Mouse (Mus musculus): ENCODE data around the gene Gpr152.
"Not testable (repeated sequence)": the region's sequence is repeated elsewhere in the genome, so short reads cannot be mapped to it uniquely, and the experiment has no call there.

The Gpr152 gene

GRCm38 (mm10) chr19:4131075-4131474 lies 8.5 kb upstream of the Gpr152 start:
- DNase-seq = no peak

DNA sequence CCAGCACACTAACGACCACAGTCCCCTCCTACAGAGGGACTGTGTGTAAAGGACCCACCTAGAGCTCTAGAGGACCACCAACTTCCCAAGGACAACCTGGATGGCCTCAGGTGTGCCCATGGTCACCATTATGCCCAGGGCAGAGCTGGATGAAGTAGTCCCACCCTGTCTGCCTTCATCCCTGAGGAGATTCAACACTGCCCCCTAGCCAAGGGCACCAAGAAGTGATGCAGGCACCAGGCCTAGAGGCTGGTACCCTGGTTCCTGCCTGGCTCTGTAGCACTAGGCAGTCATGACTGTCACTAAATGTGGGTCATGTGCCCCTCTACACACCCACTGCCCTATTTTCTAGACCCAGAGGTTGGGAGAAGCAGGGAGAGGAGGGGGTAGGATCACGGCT lies 7.8 kb upstream of the Gpr152 start:
- peak in 1 of 2 experiments; percentile 21 for DNase-seq

DNA sequence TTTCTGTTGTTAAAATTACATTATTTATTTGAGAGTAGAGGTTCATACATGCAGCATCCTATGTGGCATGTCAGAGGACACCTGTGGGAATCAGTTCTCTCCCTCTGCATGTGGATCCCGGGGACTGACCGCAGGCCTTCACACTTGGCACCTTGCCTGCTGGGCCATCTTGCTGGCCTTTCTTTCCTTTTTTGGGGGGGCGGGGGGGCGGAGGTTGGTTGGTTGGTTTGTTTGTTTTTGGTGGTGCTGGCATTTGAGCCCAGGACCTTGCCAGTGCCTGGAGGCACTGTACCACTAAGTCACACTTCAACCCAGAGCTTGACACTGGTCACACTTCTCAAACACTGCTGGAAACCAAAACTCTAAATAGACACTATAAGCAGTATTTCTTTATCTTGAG lies 5.2 kb upstream of the Gpr152 start:
- peak in 1 of 2 experiments; percentile 27 for DNase-seq

DNA sequence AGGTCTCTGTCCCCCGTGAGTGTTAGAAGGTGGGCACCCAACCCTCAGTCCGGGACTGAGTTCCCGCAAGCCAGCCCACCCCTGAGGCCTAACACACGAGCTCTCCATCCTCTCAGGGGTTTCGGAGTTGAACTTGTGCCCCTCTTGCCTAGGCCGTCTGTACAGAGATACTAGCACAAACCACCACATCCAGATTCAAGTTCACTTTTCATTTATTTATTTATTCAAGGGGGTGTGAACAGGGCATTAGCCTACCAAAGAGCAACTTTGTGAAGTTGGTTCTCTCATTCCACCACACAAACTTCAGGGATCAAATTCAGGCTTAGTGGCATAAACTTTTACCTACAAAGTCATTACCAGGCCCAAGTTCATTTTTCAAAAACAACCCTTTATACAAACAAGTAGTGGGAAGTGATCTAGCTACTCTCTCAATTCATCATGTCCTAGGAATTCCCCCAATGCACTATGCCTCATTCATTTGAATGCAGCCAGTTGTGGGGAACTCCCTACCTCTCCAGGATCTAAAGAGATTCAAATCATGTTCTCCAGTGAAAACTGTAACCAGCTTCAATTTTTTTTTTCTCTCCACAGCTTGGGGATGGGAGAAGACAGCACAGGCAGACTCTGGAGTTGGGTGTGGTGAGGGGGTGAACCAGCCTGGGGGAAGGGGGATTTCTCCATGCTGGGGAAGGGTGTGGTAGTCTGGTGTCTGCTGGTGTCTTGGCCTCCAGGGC lies 4.2 kb upstream of the Gpr152 start:
- not testable (repeated sequence) for DNase-seq

DNA sequence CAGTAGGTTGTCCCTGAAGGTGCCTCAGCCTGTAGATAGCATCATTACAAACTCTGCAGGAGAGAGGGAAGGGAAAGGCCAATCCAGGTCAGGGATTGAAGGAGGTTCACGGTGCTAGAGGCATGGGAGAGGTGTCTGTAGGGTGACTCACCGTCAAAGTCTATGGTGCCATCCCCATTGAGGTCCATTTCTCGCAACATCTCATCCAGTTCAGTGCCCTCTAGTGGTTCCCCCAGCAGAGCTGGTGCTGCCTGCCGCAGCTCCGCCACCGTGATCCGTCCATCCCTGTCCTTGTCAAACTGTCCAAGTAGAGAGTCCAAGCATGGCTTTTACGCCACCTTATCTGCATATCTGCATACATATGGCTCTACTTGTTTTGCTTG lies 3.6 kb upstream of the Gpr152 start:
- DNase-seq = peak in 1 of 2 experiments; percentile 29

DNA sequence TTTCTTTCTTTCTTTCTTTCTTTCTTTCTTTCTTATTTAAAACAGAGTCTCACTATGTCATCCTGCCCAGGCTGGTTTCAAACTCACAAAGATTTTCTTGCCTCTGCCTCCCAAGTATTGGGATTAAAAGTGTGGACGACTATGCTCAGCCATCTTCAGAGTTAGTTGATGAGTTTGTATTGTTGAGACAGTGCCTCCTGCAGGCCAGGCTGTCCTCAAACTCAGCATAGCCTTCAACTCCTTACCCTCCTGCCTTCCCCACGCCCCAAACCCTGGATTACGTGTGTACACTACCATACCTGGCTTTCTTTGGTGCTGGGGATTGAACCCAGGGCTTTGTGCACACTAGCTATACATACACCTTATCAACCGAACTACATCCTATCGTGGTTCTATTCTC lies 3.1 kb upstream of the Gpr152 start:
- DNase-seq = no peak

- DNase-seq = no peak
Observed at GRCm38 (mm10) chr19:4137913-4138312, 1.7 kb upstream of the Gpr152 start.

DNA sequence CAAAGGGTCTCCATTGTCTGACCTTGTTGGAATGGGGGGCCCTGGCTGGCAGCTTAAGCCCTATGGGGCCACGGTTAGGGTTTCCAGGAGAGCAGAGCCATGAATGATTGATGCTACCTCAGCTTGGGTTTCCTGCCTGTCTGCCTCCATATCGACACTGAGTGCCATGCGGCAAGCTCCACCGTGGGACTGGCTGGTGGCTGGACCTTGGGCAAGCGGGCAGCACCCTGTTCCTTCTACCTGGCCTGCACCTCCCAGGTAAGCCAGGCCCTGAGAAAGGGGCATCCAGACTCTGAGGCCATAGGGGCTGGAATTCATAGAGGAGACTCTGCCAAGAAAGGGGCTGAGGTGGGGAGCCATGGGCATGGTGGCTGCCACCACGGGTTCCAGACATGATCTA lies 560 bp downstream of the Gpr152 start:
- DNase-seq = no peak

- peak in 1 of 2 experiments; percentile 41 for DNase-seq
Observed at GRCm38 (mm10) chr19:4142416-4143173, 3.0 kb downstream of the Gpr152 start.

- DNase-seq = no peak
Observed at GRCm38 (mm10) chr19:4143759-4144268, 4.2 kb downstream of the Gpr152 start, which contains the start of gene Cabp4. Gene Cabp4, minus strand, starts transcription at chr19:4144033.

DNA sequence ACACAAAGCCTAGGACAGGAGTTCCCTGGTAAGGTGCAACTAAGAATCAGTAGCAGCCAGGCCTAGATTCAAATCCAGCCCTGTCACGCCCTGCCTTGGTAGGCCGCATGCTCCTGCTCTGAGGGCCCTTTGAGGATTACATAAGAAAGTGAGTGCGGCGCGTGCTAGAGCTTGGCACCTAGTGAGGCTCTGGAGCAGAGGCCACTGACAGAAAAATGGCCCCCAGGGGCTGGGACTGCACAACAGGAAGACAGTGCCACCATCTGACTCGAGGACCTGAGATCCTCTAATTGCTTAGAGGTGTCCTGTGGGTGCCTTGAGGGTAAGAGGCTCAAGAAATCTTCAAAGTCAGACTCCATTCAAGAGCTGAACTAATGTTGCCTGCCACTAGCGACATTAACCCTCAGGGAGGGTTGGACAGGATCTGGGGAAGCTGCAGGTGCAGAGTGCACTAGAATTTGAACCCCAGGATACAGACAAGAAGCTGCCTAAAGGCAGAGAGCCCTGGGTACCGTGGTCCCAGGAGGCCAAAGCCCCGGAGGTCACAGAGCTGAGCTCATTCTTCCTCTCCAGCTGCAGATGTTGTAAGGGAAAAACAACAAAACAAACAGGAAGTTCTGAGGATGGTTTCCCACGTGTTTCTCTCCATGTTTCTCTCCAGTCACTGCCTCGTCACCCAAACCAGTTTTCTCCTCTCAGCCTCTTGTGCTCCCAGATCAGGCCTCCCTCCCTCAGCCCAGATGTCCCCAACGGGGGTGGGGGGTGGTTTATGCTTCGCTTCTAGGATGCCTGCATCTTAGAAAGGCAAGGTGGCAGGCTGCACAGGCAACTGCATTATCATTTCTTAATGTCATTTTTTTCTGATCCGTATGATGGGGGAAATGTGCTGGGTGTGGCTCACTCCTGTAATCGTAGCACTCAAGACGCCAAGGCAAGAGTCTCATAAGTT lies 5.2 kb downstream of the Gpr152 start:
- no peak for DNase-seq

- DNase-seq = no peak
Observed at GRCm38 (mm10) chr19:4145936-4146335, 6.3 kb downstream of the Gpr152 start.

- DNase-seq = peak in 1 of 2 experiments; percentile 17
Observed at GRCm38 (mm10) chr19:4146366-4147021, 6.9 kb downstream of the Gpr152 start.

- DNase-seq = peak in 1 of 2 experiments; percentile 32
Observed at GRCm38 (mm10) chr19:4147022-4147405, 7.4 kb downstream of the Gpr152 start.

DNA sequence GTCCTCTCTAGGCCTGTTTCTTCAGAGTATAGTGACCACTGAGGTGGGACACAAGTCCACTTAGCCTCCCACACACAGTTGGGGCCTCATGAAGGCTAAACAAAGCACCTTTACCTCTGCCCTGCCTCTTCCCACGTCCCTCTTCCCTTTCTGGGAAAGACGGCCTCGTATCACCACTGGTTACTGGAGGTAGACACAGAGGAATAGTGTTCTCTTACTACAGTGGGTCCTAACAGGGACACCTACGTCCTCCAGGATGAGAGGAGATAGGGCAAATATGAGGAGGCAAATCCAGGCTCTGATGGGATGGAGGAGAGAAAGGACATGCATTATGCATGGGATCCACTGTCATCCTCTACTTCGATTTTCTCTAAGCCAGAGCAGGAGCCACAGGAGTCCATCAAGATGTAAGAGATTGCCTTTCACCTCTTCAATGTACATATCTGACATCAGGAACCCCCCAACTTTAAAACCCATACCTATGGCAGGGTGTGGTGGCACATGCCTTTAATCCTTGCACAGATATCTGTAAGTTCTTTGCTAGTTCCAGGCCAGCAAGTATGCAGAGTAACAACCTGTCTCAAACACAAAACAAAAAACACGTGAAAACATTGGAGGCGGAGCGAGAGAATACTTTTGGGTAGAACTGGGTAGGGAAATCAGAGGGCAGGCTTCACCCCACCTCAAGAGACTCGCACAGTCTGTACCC lies 8.3 kb downstream of the Gpr152 start:
- DNase-seq = no peak

GRCm38 (mm10) chr19:4148491-4148806 lies 8.9 kb downstream of the Gpr152 start, which contains the start of gene Coro1b:
Gene Coro1b, plus strand, starts transcription at chr19:4148619.
- peak; percentile 96 to 99 for DNase-seq

DNA sequence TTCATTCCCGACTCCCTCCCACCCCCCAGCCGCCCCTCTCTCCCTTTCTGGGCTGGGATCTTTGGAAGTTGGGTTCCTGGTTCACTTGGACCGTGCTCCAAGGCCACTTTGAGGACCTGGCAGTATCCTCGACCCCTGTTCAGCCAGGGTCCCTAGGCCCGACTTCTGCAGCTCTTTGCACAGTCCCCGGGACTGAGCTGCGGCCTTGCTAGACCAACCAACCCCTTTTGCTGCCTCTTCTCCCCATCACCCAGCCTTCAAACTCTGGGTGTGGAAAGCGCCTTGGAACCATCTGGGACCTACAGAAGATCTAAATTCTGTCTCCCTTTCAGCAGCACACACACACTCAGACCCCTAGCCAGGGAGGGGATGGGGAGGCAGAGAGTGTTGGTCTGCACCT lies 9.2 kb downstream of the Gpr152 start:
- DNase-seq = no peak

DNA sequence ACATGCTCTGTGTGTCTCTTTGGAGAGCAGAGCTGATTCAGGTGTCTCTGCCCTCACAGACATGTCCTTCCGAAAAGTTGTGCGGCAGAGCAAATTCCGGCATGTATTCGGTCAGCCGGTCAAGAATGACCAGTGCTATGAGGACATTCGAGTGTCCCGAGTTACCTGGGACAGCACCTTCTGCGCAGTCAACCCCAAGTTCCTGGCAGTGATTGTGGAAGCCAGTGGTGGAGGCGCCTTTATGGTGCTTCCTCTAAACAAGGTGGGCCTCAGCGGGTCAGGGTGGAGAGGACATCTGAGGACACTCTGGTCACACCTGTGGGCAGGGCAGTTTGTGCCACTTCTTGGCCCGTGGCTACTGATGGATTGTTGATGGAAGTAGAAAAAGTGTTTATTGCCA lies 9.7 kb downstream of the Gpr152 start:
- DNase-seq = peak in 1 of 2 experiments; percentile 17

- peak in 1 of 2 experiments; percentile 19 for DNase-seq
Observed at GRCm38 (mm10) chr19:4149764-4150461, 10.3 kb downstream of the Gpr152 start.

DNA sequence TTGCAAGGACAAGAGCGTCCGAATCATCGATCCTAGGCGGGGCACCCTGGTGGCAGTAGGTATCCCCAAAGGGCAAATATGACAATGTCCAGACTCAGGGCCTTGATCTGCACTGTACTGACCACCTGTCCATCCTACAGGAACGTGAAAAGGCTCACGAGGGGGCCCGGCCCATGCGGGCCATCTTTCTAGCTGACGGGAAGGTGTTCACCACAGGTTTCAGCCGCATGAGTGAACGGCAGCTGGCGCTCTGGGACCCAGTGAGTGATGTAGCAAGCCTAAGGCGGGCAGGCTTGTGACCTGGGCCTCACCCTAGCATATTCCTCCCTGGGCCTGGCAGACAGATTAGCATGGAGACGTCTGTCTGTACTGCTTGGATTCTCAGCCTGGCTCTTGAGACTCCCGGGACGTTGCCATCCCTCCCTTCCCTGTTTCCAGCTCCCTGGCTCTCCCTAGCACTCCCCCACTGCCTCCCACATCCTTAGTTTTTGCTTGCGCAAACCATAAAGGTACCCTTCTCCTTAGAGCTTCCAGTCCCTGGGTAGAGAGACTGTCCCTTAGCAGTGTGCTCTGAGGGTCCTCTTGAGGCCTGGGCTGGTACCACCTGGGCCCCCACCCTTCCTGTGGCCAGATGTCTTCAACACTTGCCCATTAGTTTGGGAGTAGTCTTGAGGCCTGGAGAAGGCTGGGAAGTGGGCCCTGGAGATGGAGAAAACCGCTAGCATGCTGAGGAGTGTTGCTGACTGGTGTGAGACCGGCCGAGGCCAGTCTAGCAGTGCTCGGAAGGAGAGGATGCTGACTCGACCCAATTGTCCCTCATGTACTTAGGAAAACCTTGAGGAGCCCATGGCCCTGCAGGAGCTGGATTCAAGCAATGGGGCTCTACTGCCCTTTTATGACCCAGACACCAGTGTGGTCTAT lies 11.2 kb downstream of the Gpr152 start:
- DNase-seq = peak in 1 of 2 experiments; percentile 28

Measured in cerebellum, postnatal 25 days (tissue).